Mouse (Mus musculus) ovary, postnatal 10 days (tissue): ENCODE measurements around the gene Samd10.
A peak's percentile ranks its signal among the peaks of the same experiment; 100 is the strongest.

ENCODE experiments used
- DNase-seq: peaks from one replicate; pipeline ENCODE4 v3.0.0; 2022; ENCODE audit warnings: low spot score

Samd10 gene

DNA sequence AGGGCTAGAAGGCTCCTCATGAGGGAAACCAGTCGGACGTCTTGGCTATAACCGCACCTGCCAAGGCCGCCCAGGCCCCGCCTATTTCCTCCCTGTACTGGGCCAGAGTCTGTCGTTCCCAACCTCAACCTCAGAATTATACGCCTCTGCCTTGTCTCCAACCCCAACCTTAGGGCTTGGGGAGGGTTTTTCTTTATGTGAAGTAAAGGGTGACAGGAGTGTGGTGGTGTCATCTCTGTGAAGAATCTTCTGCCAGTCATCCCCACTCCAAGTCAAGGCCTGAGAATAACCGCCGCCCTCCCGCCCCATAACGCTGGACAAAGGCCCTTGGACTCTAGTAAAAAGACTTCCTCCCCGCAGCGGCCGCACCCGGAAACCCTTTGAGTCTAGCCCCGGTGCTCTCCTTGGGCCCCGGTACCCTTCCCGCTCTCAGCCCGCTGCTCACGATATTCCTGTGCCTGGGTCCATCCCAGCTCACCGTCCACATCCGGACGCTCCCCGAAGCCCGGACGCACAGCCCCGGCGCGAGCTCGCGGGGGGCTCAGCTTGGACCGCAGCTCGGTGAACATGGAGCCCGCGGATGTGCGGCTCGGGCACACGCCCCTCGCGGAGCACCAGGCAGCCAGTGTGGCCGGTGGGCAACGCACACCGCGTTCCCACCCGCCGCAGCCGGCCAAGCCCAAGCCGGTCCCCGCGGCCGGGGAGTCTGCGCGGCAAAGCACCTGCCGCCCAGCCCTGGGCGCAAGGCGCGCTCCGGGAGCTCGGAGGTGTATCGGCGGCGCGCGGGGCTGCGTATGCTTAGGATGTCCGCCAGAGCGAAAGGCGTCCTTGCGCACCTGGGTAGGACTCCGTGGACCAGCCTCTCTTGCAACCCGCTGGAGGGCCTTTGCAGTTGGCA lies at the start of gene Samd10:
Gene Samd10 (minus strand): TSS at position 759 of the 898 bp plus-strand sequence.
- DNase-seq, result no peak

DNA sequence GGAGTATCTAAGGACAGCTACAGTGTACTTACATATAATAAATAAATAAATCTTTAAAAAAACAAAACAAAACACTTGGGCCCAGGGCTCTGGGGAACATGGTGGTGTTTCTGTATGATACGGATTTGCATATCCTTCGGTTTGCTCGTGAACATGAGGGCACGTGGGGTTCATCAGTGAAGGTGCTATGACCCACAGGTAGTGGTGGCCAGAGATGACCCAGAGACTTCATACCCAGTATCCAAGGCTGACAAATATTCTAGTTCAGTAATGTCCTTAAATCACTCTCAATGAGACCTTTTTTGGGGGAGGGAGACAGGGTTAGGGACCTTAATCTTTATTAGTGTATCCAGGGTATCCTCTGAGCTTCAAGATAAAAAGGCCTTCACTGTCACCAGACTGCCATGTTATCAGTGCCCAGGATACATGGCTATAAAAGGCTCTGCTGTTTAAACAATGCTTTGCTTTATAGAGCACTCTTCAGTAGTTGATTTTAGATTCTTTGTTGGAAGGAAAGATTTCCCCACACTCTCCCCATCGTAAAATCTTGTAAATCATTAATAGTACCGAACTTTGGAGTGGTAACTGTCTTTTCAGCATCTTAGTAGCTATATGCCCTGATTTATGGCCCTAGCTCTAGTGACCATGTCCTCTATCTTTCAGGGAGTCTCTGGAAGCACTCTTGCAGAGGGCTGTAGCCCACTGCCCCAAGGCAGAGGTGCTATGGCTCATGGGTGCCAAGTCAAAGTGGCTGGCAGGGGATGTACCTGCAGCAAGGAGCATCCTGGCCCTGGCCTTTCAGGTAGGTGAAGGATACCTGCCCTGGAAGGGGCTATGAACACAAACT lies 47.8 kb upstream of the Samd10 start:
- DNase-seq, result no peak

DNA sequence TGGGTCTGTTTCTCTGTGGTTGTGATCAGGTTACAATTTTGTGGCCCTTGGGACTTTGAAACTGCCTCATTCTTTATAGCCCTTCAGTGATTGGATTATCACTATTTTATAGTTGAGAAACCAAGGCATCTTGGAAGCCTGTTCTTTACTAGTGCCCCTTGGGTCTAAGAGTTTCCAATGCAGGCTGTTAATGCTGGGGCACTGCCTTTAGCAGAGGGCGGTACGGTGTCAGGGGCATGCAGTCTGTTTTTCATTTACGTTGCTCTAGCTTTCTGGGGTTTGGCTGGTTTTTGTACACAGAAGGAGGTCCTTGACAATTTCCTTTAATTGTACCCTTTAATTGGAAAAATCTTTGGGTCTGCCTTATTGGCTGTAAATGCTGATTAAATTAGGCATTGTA lies 46.7 kb upstream of the Samd10 start:
- no peak for DNase-seq

DNA sequence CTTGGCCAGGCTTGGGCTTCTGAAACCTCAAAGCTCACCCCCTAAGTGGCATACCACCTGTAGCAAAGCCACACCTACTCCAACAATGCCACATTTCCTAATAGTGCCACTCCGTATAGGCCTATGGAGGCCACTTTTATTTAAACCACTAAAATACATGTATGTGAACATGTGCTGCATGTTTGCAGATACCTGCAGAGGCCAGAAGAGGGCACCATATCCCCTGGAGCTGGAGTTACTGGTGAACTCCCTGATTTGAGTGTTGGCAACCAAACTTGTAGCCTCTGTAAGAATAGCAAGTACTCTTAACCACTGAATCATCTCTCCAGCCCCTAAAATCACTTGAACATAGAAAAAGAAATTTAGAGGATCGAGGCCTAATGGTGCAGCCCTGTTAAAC lies 45.3 kb upstream of the Samd10 start:
- DNase-seq, result no peak

DNA sequence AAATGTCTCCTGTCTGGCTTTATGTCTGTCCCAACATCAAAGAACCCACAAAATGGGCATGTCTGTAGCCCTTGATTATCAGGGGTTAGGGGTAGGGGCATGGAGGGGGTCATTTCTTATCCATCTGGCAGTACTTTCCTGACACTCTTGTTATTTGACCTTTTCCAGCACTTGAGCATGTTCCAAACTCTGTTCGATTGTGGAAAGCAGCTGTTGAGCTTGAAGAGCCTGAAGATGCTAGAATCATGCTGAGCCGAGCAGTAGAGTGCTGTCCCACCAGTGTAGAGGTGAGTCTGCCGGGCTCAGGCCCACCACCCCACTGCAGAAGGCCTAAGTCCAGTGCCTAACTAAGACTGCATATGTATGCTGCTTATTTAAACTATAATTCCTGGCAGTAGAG lies 36.9 kb upstream of the Samd10 start:
- no peak for DNase-seq

DNA sequence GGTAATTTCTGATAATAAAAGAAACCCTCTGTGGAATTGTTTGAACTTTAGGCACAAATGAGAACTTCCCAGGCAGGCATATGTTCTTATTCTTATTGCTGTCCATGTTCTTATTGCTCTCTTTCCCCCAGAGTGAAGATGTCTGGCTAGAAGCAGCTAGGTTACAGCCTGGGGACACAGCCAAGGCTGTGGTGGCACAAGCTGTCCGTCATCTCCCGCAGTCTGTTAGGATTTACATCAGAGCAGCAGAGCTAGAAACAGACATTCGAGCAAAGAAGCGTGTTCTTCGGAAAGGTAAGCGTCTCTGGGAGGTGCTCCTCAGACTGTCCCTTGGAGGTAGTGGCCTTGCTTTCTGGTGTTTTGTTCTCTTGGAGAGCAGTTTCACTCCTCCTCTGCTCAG lies 33.6 kb upstream of the Samd10 start:
- no peak for DNase-seq

DNA sequence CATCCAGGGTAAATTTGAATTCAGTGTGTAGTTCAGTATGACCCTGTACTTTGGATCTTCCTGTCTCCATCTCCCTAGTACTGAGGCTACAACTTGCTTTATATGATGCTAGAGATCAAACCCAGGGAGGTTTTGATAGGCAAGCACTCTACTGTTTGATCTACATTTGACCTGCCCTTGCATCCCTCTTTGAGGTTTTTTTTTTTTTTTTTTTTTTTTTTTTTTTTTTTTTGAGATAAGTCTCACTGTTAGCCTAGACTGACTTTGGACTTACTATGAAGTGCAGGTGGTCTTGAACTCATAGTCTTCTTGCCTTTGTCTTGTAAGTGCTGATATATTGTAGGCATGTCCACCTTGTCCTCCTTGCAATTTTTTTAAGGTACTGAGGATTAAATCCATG lies 29.5 kb upstream of the Samd10 start:
- no peak for DNase-seq

DNA sequence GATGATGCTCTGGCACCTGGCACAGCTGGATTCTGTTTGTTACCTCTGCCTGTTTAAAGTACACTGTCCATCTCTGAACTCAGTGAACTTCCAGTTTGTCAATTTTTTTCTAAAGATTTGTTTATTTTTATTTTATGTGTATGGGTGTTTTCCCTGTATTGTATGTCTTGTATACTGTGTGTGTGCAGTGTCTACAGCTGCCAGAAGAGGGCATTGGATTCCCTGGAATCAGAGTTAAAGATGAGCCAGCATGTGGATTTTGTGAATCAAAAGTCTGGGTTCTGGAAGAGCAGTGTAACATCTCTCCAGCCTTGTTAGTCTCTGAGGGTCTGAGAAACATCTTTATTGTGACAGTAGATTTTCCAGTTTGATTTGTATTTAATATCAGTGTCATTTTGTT lies 24.4 kb upstream of the Samd10 start:
- DNase-seq, result no peak

DNA sequence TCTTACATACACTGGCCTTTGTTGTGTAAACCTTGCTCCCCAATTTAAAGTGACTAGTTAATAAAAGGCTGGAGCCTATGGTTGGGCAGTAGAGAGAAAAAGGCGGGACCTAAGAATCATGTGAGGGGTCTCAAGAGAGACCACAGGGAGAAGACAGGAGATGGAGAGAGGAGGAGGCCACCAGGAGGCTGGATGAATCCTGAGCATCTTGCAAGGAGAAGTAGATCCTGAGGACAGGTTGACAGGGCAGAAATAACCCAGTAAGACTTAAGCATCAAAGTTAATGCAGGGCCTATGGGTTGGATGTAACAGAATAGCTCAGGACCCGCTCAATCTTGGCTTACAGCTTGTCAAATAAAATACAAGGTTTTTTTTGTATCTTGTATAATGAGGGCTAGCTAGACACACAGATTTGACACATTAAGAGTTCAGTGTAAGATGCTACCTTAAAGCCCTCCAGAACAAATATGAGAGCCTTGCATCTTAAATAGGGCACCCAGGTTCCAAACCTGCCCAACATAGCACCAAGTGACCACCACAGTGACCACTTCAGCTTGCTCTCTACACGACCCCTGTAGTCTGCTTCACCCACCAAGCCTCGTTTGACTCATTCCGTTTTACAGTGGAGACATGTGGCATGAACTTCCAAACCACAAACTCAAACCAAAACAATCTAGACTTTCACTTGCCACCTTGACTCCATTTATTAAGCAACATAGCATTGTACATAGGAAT lies 19.9 kb upstream of the Samd10 start:
- no peak for DNase-seq

DNA sequence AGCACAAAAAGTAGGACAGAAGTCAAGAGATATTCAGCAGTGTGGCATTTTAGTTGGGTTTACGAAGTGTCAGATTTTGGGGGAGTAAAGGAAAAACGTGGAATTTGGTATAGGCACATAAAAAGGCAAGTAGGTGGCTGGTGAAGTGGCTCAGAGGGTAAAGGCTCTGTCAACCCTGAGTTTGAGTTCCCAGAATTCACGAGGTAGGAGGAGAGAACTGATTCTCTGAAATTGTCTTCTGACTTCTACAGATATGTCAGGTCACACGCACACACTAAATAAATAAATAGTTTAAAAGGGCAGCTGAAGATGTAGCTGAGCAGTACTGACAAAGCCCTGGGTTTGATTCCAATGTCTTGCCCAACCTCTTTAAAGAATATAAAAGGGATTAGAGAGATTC lies 3.4 kb upstream of the Samd10 start:
- no peak for DNase-seq

DNA sequence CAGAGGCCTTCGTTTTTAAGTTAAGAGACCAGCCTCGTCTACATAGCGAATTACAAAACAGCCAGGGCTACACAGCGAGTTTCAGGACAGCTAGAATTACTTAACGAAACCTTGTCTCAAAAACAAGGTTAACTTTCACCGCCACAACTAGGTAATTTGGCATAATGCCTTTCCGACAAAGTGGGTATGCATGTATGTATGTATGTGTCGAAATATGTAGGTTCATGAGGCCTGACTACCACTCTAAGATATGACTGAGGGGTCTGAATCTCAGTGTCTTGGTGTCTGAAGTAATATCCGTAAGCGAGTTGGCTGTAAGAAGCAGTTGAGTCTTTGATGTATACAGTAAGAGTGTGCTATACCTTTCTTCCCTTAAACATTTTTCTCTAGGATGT lies 2.7 kb upstream of the Samd10 start:
- DNase-seq, result no peak

DNA sequence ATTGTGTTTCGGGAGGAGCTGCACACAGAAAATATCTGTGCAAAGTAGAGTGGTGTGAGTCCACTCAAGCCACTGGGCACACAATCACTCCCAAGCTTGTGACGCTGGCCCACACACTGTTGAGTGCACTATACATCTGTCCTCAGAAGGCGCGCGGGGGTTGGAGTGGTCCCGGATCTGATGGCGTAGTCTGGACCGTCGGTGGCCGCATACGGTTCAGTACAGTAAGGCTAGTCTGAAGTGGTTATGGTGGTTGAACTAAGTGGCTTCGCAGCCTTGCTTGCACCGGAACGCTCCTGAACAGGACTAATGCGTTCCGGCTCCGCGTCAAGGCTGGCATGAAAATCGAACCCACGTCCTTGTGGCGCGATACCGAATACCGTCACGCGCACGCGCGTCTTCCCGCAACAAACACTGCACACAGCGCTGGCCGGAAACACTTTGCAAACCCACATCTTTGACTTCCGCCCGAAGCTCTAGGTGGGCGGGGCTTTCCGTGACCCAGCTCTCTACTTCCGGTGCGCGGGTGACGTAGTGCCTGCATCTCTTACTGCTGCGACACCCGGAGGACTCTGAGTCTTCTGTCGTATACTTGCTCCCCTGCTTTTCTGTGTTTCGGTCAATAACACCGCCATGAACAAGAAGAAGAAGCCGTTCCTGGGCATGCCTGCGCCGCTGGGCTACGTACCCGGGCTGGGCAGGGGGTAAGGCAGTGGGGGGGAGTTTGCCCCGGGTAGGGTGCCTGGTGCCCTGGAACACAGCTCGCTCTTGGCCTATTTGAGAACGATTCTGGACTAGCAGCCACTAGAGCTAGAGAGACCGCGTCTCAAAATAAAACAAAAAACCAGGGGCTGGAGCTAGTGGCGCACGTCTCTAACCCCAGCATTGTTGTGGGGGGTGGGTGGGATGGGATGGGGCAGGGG lies 2.1 kb upstream of the Samd10 start:
- peak; percentile 88 for DNase-seq

DNA sequence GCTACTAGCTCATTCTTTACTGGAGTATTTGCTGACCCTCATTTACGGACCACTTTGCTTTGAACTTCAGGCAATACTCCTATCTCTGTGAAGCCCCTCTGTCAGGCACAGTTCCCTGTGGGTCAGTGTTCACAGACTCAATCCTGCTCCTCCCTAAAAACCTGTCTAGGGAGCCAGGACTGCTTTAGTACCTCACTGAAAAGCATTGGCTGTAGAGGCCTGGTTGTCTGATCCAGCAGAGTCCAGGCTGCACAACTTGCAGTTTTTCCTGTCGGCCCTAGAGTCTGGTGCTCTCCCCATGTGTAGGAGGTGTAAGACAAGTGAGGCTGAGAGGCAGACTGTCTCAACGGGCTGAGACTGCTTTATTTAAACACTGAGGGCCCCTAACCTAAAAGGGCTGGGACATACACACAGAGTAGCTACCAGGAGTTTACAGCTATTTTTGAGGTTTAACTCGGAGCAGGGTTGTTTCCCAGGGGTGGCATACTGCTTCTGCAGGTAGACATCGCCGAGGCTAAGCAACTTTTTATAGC lies 1.3 kb upstream of the Samd10 start:
- DNase-seq, result no peak

DNA sequence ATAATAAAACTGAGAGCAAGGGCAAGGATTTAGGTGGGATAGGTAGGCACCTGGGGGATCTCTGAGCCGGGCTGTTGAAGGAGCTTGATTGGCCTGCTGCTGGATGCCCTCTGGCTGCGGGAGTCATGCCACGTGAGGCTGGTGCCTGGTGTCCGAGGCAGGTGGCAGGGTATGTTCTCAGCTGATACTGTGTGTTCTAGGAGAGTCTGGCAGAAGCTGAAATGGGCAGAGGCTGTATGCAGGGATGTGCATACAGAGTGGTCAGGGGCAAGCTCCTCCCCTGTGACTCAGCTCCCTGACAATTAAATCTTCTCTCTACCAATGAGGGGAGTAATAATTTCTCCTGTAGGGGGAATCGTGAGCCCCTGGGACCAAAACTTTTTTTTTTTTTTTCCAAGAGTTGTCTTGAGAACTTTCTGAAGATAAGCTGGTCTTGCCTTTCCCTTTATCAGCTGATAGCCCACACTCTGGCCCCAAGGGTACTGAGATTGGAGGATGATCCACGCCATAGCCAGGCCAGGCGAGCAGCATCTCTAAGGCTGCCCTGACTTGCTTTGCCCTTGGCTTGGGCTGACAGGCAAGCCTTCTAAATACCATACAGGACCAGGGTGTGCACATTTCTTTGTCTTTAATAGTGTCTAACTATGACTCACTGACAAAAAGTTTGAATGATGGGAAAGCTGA lies 1.5 kb downstream of the Samd10 start:
- DNase-seq, result no peak

DNA sequence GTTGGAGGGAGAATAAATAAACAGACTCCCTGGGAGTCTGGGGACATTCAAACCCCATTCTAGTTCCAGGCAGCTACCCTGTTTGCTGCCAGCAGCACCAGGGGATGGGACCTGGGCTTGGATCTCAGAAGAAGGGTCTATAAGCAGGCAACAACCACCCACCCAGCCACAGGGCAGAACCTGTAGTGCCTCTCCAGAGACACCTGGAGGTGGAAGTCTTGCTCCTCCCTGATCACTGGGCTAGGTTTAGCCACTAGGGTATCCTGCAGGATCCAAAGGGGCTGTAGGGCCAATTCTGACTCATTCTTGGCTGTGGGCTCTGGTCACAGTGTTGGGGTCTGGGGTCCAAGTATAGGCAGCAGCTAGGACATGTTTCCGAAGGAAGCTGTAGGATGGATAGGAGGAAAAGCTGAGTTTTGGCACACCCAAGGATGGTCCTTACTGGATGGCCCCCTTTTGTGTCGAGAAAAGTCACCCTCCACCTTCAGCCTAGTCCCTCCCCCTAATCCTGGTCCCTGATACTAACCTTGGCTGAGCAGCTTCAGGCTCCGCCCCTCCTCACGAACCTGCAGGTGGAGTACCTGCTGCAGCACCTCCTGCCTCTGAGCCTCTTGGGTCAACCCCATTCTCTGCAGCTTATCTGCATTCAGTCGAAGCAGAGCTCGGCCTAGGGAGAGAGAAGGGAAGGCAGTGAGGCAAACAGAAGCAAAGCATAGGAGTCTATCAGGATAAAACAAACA lies 2.6 kb downstream of the Samd10 start:
- DNase-seq, result no peak

DNA sequence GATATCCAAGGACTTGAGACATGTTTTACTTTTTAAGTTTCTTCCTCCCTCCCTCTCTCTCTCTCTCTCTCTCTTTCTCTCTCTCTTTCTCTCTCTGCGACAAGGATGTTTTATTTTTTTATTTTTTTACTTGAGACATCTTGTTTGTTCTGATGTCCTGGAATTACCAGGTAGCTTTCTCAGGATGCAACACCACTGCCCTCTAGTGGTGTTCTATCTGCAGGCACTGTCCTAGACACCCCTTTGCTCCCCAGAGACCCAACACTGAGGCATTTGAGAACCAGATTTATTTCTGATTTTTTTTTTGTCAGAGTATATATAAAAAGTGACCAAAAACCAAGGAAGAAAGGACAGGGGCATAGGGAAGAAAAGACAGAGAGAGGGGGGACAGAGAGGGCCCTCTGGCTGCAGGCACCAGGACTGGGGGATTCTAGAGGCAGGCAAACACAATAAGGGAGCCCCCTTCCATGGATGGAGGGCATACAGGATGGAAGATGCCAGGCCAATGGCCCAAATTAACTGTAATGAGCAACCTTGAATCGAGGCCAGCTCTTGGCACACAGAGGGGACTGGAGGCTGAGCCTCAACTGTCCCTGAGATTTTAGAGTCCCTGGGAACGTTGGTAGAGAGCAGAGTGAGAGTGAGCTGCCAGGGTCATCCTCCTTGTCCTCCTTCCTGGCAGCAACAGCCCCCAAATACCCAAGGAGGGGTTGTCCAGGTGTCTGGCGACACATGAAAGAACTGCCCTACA lies 3.9 kb downstream of the Samd10 start:
- no peak for DNase-seq

DNA sequence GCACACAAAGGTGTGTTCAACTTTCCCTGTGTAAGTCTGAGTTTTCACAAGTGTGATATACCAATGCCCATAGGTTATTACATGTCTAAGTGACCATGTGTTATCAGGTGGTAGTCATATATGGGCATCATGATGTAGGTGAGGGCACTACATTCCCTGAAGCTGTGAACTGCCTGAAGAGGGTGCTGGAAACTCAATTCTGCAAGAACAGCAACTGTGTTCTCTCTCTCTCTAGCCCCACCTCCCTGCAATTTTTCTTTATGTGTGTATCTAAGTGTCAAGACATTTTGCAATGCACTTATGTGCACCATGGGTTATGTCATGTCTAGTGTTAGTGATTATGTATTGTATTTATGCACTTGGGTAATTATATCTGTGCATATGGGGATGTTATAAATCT lies 5.1 kb downstream of the Samd10 start:
- DNase-seq, result no peak

DNA sequence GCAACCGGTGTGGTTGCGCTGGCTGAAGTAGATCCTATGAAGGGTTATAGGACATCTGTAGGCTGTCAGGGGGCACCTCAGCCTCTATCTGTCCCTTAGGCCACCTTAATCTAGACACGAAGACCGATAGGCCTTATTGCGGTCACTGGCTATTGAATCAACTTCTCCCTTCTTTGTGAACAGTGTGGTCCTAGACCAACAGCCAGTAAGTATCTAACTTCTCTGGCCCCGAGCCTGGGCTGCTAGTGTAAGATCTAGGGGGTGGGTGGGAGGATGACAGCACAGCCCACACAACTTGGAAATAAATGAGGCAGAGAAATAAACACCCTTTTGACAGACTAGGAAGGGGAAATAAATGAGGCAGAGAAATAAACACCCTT lies 6.0 kb downstream of the Samd10 start:
- no peak for DNase-seq
